In the genomic region with DNA sequence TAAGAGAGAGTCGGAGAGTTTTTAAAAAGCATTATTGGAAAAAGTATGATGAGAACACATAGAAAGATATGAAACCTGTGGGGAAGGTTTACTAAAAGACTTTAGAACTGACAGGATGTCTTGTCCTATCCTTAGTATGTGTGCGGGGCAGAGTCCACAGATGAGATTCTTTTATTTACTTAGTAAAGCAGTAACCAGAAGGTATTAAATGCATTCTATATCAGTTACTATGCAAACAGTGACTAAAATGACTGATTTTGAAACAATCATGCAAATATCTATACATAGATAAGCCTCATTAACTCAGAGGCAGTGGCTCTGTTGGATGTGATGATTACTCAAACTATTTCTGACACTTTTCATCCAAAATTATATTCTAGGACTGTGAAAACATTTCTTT, we compare ENCODE assay signal across 24 mouse cellular contexts. TPM values are rescaled to one million over a fixed set of nuclear protein-coding genes. Genes with fewer than 3 reads are reported as not detected.
A peak's percentile ranks its signal among the peaks of the same experiment; 100 is the strongest.
DNase-seq lines count a peak whose midpoint lies in the region; ATAC-seq lines count a peak whose summit lies in the region.
"Had no signal": no experiment of that assay in that cellular context is flagged by ENCODE, and none has a peak within 500 bp of the region (broad histone marks: within the 10 kb centered on the region; RNA-seq: fewer than 3 reads in every experiment).

No protein-coding gene starts in this region.

- H3K9me3 ChIP-seq in intestine, embryonic 16.5 days (ENCODE audit: control insufficient read depth, low read length): no peaks in the 10 kb centered on the region
- H3K9me3 ChIP-seq: embryonic facial prominence, embryonic 12.5 days; embryonic facial prominence, embryonic 15.5 days; heart, embryonic 10.5 days; heart, embryonic 13.5 days had no signal

- H3K4me3 ChIP-seq in intestine, embryonic 16.5 days (ENCODE audit: low read length): no peak overlapping the region
- H3K4me3 ChIP-seq: embryonic facial prominence, embryonic 12.5 days; embryonic facial prominence, embryonic 15.5 days; gastrocnemius, adult 2 months; heart, embryonic 10.5 days; heart, embryonic 13.5 days had no signal

- no peak overlapping the region for H3K4me2 ChIP-seq in intestine, embryonic 16.5 days (ENCODE audit: low read depth, low read length)
- H3K4me2 ChIP-seq: embryonic facial prominence, embryonic 12.5 days; embryonic facial prominence, embryonic 15.5 days; heart, embryonic 13.5 days; hindbrain, embryonic 14.5 days had no signal

- peak; percentile 51 for ATAC-seq in CD4-positive, CD25-positive, alpha-beta regulatory T cell, adult 4 months
- ATAC-seq in activated CD4-positive, CD25-positive, alpha-beta regulatory T cell, adult 4 months: peak; percentile 48
- peak; percentile 71 for ATAC-seq in intestine, embryonic 16.5 days
- ATAC-seq: forebrain, embryonic 14.5 days; forebrain, postnatal 0 days; hindbrain, postnatal 0 days had no signal

- WGBS in intestine, embryonic 16.5 days: 75% methylated on average over 2 of the region's 2 CpGs

- H3K27ac ChIP-seq in intestine, embryonic 16.5 days (ENCODE audit: low read length): no peak overlapping the region
- H3K27ac ChIP-seq: embryonic facial prominence, embryonic 12.5 days; embryonic facial prominence, embryonic 15.5 days; gastrocnemius, adult 2 months; heart, embryonic 10.5 days; heart, embryonic 13.5 days; hindbrain, embryonic 14.5 days; hindbrain, postnatal 0 days had no signal

- no peaks in the 10 kb centered on the region for H3K27me3 ChIP-seq in intestine, embryonic 16.5 days (replicated peaks; ENCODE audit: control insufficient read depth, insufficient read depth, low read length)
- H3K27me3 ChIP-seq: embryonic facial prominence, embryonic 12.5 days; embryonic facial prominence, embryonic 15.5 days; heart, embryonic 13.5 days had no signal

- intact Hi-C loops in gastrocnemius, postnatal 14 days (cut with DNase I; ENCODE audit: low total_unique reads): no loop called here

- H3K9ac ChIP-seq in intestine, embryonic 16.5 days (ENCODE audit: low read depth, low read length): no peak overlapping the region
- H3K9ac ChIP-seq: embryonic facial prominence, embryonic 12.5 days; embryonic facial prominence, embryonic 15.5 days; forebrain, postnatal 0 days; heart, embryonic 13.5 days; hindbrain, embryonic 14.5 days had no signal

- DNase-seq in gastrocnemius, postnatal 14 days: no peak
- no peak for DNase-seq in layer of hippocampus, adult 9-10 months (ENCODE audit: low spot score)
- DNase-seq in adrenal gland, adult 8-10 months: no peak
- DNase-seq: adrenal gland, postnatal 10 days; adrenal gland, postnatal 36 days; cerebellum, adult 18-20 months; cerebellum, adult 9-10 months; cerebellum, postnatal 14 days; forebrain, postnatal 0 days; gastrocnemius, adult 2 months; gastrocnemius, postnatal 25 days; heart, adult 18-20 months; heart, postnatal 14 days; heart, postnatal 4 days had no signal

- no peaks in the 10 kb centered on the region for H3K36me3 ChIP-seq in intestine, embryonic 16.5 days (ENCODE audit: control insufficient read depth, insufficient read depth, low read length)
- H3K36me3 ChIP-seq: embryonic facial prominence, embryonic 12.5 days; embryonic facial prominence, embryonic 15.5 days; heart, embryonic 10.5 days; heart, embryonic 13.5 days had no signal

- no peaks in the 10 kb centered on the region for H3K4me1 ChIP-seq in intestine, embryonic 16.5 days (ENCODE audit: control insufficient read depth, insufficient read depth, low read length)
- H3K4me1 ChIP-seq: embryonic facial prominence, embryonic 12.5 days; embryonic facial prominence, embryonic 15.5 days; heart, embryonic 10.5 days had no signal

RNA-seq across cellular contexts. Expression of a gene that starts 6.4 kb away (rescaled TPM):
- 10 to 100 TPM; 17.0 to 24.2 TPM for polyA plus RNA-seq in CD4-positive, CD25-positive, alpha-beta regulatory T cell, adult 4 months (2017; shearing (Covaris generic))
- 10 to 100 TPM; 20.3 to 22.5 TPM for polyA plus RNA-seq in activated CD4-positive, CD25-positive, alpha-beta regulatory T cell, adult 4 months (2017; shearing (Covaris generic))
- polyA plus RNA-seq in intestine, embryonic 16.5 days (2015; fragmentation: Nextera tagmentation; extraction: Ambion mirVana): 34.2 and 38.6 TPM in 2 replicates
- 10 to 100 TPM; 12.4 to 12.5 TPM for total RNA-seq in gastrocnemius, postnatal 14 days (2021)
- 10 to 100 TPM; 34.2 to 58.7 (median 46.7) TPM for total RNA-seq in adrenal gland, adult 8-10 months (2022)
